In genomic region chr7:65742857-65743256, GRCm38 (mm10) we compare ENCODE assay signal across 28 mouse cellular contexts.
"Had no signal": no experiment of that assay in that cellular context is flagged by ENCODE, and none has a peak within 500 bp of the region (broad histone marks: within the 10 kb centered on the region; RNA-seq: fewer than 3 reads in every experiment).

No protein-coding gene starts in this region.

- H3K27me3 ChIP-seq: embryonic facial prominence, embryonic 12.5 days; embryonic facial prominence, embryonic 13.5 days; embryonic facial prominence, embryonic 15.5 days; forebrain, embryonic 12.5 days; forebrain, embryonic 13.5 days; forebrain, embryonic 15.5 days had no signal

- DNase-seq: cerebellum, adult 18-20 months; cerebellum, adult 2 months; cerebellum, adult 8-10 months; cerebellum, adult 9-10 months; cerebellum, adult 9-11 months; cerebellum, postnatal 10 days; cerebellum, postnatal 14 days; cerebellum, postnatal 25 days; cerebellum, postnatal 36 days; embryo, embryonic 11 days; forebrain, postnatal 0 days; gastrocnemius, adult 2 months; gastrocnemius, postnatal 10 days; gastrocnemius, postnatal 14 days; gastrocnemius, postnatal 25 days; gastrocnemius, postnatal 36 days; heart, adult 18-20 months had no signal

- H3K4me3 ChIP-seq: embryonic facial prominence, embryonic 10.5 days; embryonic facial prominence, embryonic 12.5 days; embryonic facial prominence, embryonic 13.5 days; embryonic facial prominence, embryonic 15.5 days; erythroblast, embryonic 14.5 days; forebrain, embryonic 10.5 days; forebrain, embryonic 12.5 days; forebrain, embryonic 13.5 days; forebrain, embryonic 15.5 days; gastrocnemius, adult 2 months had no signal

- H3K36me3 ChIP-seq: embryonic facial prominence, embryonic 10.5 days; embryonic facial prominence, embryonic 12.5 days; embryonic facial prominence, embryonic 13.5 days; embryonic facial prominence, embryonic 15.5 days; forebrain, embryonic 10.5 days; forebrain, embryonic 12.5 days; forebrain, embryonic 15.5 days had no signal

- H3K27ac ChIP-seq: embryonic facial prominence, embryonic 10.5 days; embryonic facial prominence, embryonic 12.5 days; embryonic facial prominence, embryonic 13.5 days; embryonic facial prominence, embryonic 15.5 days; forebrain, embryonic 10.5 days; forebrain, embryonic 12.5 days; forebrain, embryonic 13.5 days; forebrain, embryonic 15.5 days; gastrocnemius, adult 2 months had no signal

- H3K9me3 ChIP-seq: embryonic facial prominence, embryonic 12.5 days; embryonic facial prominence, embryonic 13.5 days; embryonic facial prominence, embryonic 15.5 days; forebrain, embryonic 10.5 days; forebrain, embryonic 12.5 days; forebrain, embryonic 15.5 days had no signal

- H3K4me2 ChIP-seq: embryonic facial prominence, embryonic 12.5 days; embryonic facial prominence, embryonic 13.5 days; embryonic facial prominence, embryonic 15.5 days; forebrain, embryonic 12.5 days; forebrain, embryonic 13.5 days; forebrain, embryonic 15.5 days had no signal

- ATAC-seq: forebrain, embryonic 13.5 days; forebrain, embryonic 14.5 days; forebrain, embryonic 15.5 days; forebrain, embryonic 16.5 days; forebrain, postnatal 0 days had no signal

- H3K4me1 ChIP-seq: embryonic facial prominence, embryonic 10.5 days; embryonic facial prominence, embryonic 12.5 days; embryonic facial prominence, embryonic 13.5 days; embryonic facial prominence, embryonic 15.5 days; forebrain, embryonic 10.5 days; forebrain, embryonic 12.5 days; forebrain, embryonic 13.5 days; forebrain, embryonic 15.5 days had no signal

- H3K9ac ChIP-seq: embryonic facial prominence, embryonic 12.5 days; embryonic facial prominence, embryonic 13.5 days; embryonic facial prominence, embryonic 15.5 days; forebrain, embryonic 12.5 days; forebrain, embryonic 13.5 days; forebrain, embryonic 15.5 days; forebrain, postnatal 0 days had no signal
